Mouse (Mus musculus): Measurements from ENCODE around the gene Ank3. TPM values are rescaled to one million over a fixed set of nuclear protein-coding genes. Genes with fewer than 3 reads are reported as not detected.

The Ank3 gene
- polyA plus RNA-seq, 1 experiment from 2014 or later = 34.9 TPM

DNA sequence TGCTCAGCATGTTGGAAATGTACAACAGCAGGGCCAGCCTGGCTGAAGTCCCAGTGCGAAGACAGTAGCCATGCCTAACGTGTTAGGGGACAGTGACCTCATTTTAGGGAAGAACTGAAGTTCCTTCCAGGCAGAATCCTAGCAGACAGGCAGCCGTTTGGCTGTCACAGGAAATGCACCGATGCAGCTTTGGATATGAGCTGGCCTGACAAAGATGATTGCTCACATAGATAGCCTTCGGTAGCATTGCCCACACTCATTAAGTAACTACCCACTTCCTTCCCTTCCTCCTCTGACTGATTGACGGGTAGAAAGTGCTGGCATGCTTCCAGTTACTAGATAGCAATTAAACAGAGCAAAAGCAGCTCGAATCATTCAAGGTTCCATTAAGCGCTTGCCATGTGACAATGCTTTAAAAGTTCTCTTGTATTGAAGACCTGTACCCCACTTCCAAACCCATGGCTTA is 397.9 kb downstream of the Ank3 start:
- 86% methylated on average over 8 of the region's 8 CpGs for WGBS

DNA sequence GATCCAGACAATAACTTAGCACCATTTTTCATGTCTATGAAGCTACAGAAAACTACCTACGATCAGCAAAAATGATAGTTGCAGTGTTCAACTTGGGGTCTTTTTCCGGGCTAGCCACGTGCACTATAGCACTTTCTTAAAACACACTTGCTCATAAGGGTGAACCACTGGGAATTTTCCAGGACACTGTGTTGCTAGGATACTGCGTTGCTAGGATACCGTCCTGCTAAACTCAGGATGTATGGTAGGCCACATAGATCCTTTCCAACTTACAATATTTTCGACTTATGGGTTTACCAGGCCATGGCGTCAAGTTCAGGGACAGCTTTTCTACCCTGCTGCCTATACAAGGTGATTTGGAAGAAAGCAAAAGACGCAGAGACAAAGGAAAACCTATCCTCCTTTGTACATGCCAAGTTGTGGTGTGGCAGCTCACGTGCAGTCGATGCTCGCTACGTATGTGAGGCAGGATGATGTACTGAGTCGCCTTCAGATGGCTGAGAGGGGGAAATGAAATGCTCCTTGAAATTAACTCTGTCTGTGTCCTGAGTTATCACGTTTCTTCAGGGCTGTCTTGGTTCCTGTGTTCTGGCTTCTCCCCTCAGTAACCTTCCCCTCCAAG is 404.7 kb downstream of the Ank3 start:
- 89% methylated on average over 14 of the region's 14 CpGs for WGBS
- peak; percentile 32 for DNase-seq (ENCODE audit: low spot score)

More for the DNA sequence above, 397.9 kb downstream of the Ank3 start:
- Histone ChIP-seq H3K27ac (replicated peaks) (no peak overlapping the region), H3K9me3 (replicated peaks) (no peaks in the 10 kb centered on the region), H3K4me3 (no peak overlapping the region), H3K27me3 (ENCODE audit: low read depth, poor library complexity, severe bottlenecking) (no peaks in the 10 kb centered on the region), H3K36me3 (no peaks in the 10 kb centered on the region), H3K4me1 (no peaks in the 10 kb centered on the region)
- no peak for DNase-seq (ENCODE audit: low spot score)

DNA sequence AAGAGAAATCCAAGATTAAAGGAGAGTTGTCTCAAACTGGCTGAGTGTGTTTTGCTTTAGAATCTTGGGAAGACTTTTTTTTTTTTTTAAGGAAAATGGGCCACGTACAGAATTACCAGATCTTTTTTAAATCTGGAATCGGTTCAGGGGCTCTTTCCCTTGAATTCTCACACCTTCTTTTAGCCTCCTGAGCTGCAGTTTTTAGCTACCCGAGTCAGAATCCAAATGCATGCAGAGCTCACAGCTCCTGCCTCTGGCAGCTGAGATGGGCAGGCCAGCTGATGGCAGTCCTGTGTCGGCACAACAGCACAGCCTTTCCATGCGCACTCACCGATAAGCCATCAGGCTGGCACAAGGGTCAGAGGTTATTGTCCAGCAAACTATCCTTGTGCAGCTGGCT is 406.0 kb downstream of the Ank3 start:
- WGBS = 66% methylated on average over 6 of the region's 6 CpGs
- Histone ChIP-seq H3K27me3 (ENCODE audit: low read depth, poor library complexity, severe bottlenecking) (no peaks in the 10 kb centered on the region), H3K4me3 (no peak overlapping the region), H3K4me1 (peaks cover 15% of the 10 kb centered on the region), H3K36me3 (no peaks in the 10 kb centered on the region), H3K9me3 (replicated peaks) (no peaks in the 10 kb centered on the region), H3K27ac (replicated peaks) (no peak overlapping the region)
- no peak for DNase-seq (ENCODE audit: low spot score)

More for the DNA sequence above, 404.7 kb downstream of the Ank3 start:
- Histone ChIP-seq H3K4me3 (no peak overlapping the region), H3K36me3 (no peaks in the 10 kb centered on the region), H3K4me1 (peaks cover 15% of the 10 kb centered on the region), H3K27me3 (ENCODE audit: low read depth, poor library complexity, severe bottlenecking) (no peaks in the 10 kb centered on the region), H3K27ac (replicated peaks) (no peak overlapping the region), H3K9me3 (replicated peaks) (no peaks in the 10 kb centered on the region)

DNA sequence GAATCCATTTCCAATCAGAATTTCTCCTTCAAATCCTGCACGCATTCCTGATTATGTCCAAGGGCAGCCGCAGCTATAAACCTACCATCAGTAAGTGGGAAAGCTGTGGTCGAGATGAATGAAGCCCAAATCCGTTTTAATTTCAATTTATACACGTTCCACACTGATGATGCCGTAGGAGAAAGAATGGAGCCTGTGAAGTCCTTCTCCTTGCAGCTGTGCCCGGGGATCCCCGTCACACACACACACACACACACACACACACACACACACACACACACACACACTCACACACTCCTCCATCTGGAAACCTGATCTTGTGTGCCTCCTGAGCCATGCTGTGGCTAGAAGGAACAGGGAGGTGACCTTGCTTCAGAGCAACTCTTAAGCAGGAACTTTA is 412.2 kb downstream of the Ank3 start:
- DNase-seq (ENCODE audit: low spot score) = no peak
- WGBS = 90% methylated on average over 8 of the region's 8 CpGs

DNA sequence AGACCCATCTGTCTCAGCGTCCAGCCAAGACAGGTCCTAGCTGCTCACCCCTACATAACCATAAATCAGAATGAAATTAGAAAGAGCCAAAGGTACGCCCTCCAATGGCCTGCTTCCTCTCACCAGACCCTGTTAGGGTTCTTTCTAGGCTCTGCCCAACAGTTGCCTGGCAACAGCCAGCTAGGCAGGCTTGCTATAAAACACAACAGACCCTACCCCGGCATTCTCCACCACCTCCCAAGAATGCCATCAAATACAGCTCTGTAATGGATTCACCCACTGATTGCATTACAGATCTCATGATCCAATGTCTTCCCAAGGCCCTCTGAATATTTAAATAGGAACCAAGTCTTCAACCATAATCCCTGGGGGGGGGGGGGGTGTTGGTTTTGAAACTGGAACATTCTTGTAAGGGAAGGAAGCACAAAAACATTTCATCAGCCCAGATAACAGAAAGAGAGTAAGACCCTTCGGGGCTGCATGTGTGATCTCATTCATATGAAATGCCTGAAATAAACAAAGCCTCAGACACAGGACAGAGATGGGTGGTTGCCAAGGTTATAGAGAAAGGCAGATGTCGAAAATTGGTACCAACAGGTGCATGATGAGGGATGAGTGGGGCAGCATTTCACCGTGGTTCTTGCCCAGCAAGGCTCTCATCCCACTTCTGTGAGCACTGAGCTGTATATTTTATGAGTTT is 415.4 kb downstream of the Ank3 start:
- no peaks in the 10 kb centered on the region for H3K36me3 ChIP-seq
- DNase-seq (ENCODE audit: low spot score) = no peak
- H3K4me1 ChIP-seq = peaks cover 10% of the 10 kb centered on the region; the same call in 1 of the 2 replicates
- WGBS = 86% methylated on average over 6 of the region's 6 CpGs
- no peak overlapping the region for H3K27ac ChIP-seq (replicated peaks)
- no peaks in the 10 kb centered on the region for H3K27me3 ChIP-seq (ENCODE audit: low read depth, poor library complexity, severe bottlenecking)
- no peak overlapping the region for H3K4me3 ChIP-seq
- H3K9me3 ChIP-seq (replicated peaks) = no peaks in the 10 kb centered on the region

More for the DNA sequence above, 412.2 kb downstream of the Ank3 start:
- Histone ChIP-seq H3K4me3 (no peak overlapping the region), H3K9me3 (replicated peaks) (no peaks in the 10 kb centered on the region), H3K27ac (replicated peaks) (no peak overlapping the region), H3K4me1 (peaks cover 8% of the 10 kb centered on the region; the same call in 1 of the 2 replicates), H3K36me3 (no peaks in the 10 kb centered on the region), H3K27me3 (ENCODE audit: low read depth, poor library complexity, severe bottlenecking) (no peaks in the 10 kb centered on the region)

DNA sequence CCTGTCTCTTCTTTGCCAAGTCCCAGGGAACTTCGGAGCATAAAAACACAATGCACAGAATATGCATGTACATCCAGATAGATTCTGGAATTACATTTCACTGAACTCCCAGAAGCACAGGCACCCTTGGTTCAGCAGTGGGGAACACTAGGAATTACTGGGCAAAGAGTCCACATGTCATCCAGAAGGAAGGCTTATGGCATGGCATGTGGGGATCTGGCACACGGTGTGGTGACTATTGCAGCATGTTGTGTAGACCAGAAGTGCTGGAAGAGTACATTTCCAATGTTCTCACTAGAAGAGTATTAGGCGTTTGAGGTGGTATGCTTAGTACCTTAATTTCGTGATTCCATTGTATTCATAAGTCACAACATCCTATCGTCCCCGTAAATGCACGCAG is 422.7 kb downstream of the Ank3 start:
- Histone ChIP-seq H3K36me3 (peaks cover 14% of the 10 kb centered on the region; the same call in 1 of the 2 replicates), H3K4me1 (peaks cover 13% of the 10 kb centered on the region), H3K4me3 (no peak overlapping the region), H3K27me3 (ENCODE audit: low read depth, poor library complexity, severe bottlenecking) (no peaks in the 10 kb centered on the region), H3K27ac (replicated peaks) (no peak overlapping the region), H3K9me3 (replicated peaks) (no peaks in the 10 kb centered on the region)
- DNase-seq (ENCODE audit: low spot score) = no peak
- 93% methylated on average over 7 of the region's 7 CpGs for WGBS

DNA sequence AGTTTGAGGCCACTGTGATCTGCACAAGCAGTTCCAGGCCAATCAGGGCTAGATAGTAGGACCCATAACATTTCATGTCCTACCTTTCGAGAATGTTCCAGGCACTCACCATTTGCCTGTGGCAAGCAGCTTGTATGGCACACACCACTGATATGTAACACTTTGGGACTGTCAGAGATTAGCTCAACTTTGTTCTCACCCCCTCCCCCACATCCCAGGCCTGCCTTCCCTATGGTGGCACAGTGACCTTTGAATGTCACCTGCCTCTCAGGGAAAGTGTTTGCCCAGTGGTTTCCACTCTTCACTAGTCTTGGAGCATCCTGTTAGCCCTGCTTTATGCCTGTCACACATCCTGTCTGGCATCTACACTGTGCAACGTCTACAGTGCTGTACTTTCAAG is 430.2 kb downstream of the Ank3 start:
- DNase-seq (ENCODE audit: low spot score) = no peak
- H3K9me3 ChIP-seq (replicated peaks) = no peaks in the 10 kb centered on the region
- WGBS = 91% methylated on average over 2 of the region's 2 CpGs
- H3K27ac ChIP-seq (replicated peaks) = no peak overlapping the region
- no peak overlapping the region for H3K4me3 ChIP-seq
- H3K27me3 ChIP-seq (ENCODE audit: low read depth, poor library complexity, severe bottlenecking) = no peaks in the 10 kb centered on the region
- H3K4me1 ChIP-seq = no peaks in the 10 kb centered on the region
- H3K36me3 ChIP-seq = peaks cover 4% of the 10 kb centered on the region; the same call in 1 of the 2 replicates

DNA sequence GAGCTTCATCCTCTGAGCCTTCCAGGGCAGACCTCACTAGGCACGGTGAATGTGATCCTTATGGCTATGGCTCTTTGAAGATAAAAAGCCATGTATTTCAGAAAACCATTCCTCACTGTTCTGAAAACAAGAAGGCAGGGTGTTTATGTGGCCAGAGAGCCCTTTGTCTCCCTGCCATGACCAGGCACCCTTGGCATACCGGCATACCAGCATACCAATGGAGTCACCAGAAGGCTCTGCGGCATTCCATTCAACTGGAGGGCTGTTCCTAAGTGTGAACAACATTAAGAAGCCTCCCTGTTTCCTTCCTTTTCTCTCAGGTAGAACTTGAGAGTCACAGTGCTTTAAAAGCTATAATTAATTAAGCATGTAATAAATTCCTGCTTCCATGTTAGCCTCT is 430.7 kb downstream of the Ank3 start:
- WGBS = 93% methylated on average over 3 of the region's 3 CpGs
- Histone ChIP-seq H3K27ac (replicated peaks) (no peak overlapping the region), H3K27me3 (ENCODE audit: low read depth, poor library complexity, severe bottlenecking) (no peaks in the 10 kb centered on the region)

DNA sequence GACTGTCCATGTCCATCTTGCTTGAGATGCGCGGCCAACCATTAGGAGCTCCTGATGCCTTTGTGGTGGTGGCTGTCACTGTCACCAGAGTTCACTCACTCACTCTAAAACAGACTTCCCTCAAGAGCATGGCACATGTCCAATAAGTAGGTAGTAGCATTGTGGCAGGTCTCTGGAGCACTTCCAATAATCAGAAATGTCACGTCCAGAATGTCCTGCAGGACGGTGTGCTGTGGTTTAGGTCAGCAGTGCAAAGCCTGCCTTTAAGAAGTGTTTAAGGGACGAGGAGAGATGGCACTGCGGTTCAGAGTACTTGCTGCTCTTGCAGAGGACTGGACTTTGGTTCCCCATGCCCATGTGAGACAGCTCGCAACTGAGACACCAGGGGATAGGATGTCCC is 433.0 kb downstream of the Ank3 start:
- no peak for DNase-seq (ENCODE audit: low spot score)
- no peaks in the 10 kb centered on the region for H3K9me3 ChIP-seq (replicated peaks)
- H3K4me1 ChIP-seq = no peaks in the 10 kb centered on the region
- 91% methylated on average over 7 of the region's 7 CpGs for WGBS
- no peaks in the 10 kb centered on the region for H3K36me3 ChIP-seq
- no peak overlapping the region for H3K27ac ChIP-seq (replicated peaks)
- H3K27me3 ChIP-seq (ENCODE audit: low read depth, poor library complexity, severe bottlenecking) = no peaks in the 10 kb centered on the region
- H3K4me3 ChIP-seq = no peak overlapping the region

More for the DNA sequence above, 430.7 kb downstream of the Ank3 start:
- no peak overlapping the region for H3K4me3 ChIP-seq
- no peaks in the 10 kb centered on the region for H3K4me1 ChIP-seq
- DNase-seq (ENCODE audit: low spot score) = no peak
- no peaks in the 10 kb centered on the region for H3K36me3 ChIP-seq
- no peaks in the 10 kb centered on the region for H3K9me3 ChIP-seq (replicated peaks)

DNA sequence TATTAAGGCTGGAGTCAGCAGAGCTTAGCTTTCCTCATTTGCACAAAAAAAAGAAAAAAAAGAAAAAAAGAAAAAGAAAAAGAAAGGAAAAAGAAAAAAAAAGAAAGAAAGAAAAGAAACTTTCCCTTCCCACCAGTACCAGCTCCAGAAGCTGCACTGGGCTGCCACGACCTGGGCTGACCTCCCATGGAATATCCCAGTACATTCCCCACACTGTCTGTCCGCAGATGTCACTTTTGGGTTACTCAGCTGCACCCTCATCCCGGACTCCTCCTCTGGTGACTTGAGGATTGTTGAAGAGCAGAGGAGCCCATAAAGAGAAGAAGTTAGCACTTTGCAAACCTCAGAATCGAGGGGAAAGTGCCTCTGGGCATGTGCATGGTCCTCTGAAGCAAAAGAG is 433.7 kb downstream of the Ank3 start:
- no peak overlapping the region for H3K4me3 ChIP-seq
- H3K27me3 ChIP-seq (ENCODE audit: low read depth, poor library complexity, severe bottlenecking) = no peaks in the 10 kb centered on the region
- 84% methylated on average over 4 of the region's 4 CpGs for WGBS
- DNase-seq (ENCODE audit: low spot score) = no peak
- no peaks in the 10 kb centered on the region for H3K36me3 ChIP-seq
- H3K9me3 ChIP-seq (replicated peaks) = no peaks in the 10 kb centered on the region
- no peak overlapping the region for H3K27ac ChIP-seq (replicated peaks)
- H3K4me1 ChIP-seq = no peaks in the 10 kb centered on the region

DNA sequence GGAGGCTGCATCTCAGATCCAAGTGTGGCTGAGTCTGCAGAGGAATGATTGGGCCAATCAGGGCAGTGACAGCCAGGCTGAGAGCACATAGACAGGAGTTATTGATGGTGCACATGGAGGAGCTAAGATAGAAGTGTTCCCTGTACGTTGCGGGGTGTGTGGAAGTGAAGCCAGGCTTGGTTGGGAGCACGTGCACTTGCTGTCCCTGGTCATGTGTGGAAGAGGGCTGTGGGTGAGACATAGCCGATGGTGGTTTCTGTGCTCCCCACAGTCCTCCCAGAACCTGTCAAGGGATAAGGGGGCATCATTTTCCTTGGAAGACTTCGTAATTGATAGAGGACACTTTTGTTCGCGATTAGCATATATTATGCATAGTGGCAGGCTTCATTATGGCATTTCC is 434.2 kb downstream of the Ank3 start:
- Histone ChIP-seq H3K9me3 (replicated peaks) (no peaks in the 10 kb centered on the region), H3K27ac (replicated peaks) (no peak overlapping the region), H3K27me3 (ENCODE audit: low read depth, poor library complexity, severe bottlenecking) (no peaks in the 10 kb centered on the region), H3K4me1 (no peaks in the 10 kb centered on the region), H3K4me3 (no peak overlapping the region), H3K36me3 (no peaks in the 10 kb centered on the region)
- DNase-seq (ENCODE audit: low spot score) = no peak
- 90% methylated on average over 7 of the region's 7 CpGs for WGBS

DNA sequence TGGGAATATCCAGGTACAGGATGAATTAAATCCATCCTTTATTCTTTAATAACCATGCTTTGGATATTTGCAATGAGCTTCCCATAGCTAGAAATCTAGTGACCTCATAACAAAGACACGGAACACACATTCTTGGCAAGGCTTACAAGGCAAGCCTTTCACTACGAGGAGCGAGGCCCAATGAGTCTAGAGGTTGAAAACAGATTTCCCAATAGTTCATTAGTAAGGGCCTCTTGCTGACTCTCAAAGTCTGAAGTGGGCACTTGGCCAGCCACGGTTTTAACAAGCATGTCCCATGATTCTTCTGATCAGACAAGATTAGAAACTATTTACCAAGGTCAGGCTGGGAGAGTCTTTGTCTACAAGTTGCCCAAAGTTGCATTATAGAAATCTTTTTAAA is 436.1 kb downstream of the Ank3 start:
- no peak overlapping the region for H3K4me3 ChIP-seq
- WGBS = 84% methylated on average over 4 of the region's 4 CpGs
- H3K4me1 ChIP-seq = no peaks in the 10 kb centered on the region
- H3K9me3 ChIP-seq (replicated peaks) = no peaks in the 10 kb centered on the region
- no peak overlapping the region for H3K27ac ChIP-seq (replicated peaks)
- H3K36me3 ChIP-seq = no peaks in the 10 kb centered on the region
- no peak for DNase-seq (ENCODE audit: low spot score)
- H3K27me3 ChIP-seq (ENCODE audit: low read depth, poor library complexity, severe bottlenecking) = no peaks in the 10 kb centered on the region

DNA sequence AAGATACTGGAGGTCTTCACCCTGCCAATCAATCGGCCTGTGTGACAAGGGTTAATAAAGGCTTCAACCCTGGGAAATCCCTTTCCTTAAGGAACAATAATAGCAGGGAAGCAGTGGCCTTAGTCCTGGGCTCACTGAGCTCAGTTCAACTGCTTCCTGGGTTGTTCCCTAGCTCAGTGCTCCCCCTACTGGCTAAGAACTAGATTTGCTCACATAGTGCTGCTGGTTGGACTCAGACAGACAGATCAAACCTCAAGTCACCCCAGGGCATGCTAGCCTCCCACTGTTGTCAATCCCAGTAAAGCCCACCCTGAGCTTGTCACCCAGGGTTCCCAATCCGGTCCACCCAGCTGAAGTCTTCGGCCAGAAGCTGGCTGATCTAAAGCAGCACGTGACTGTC is 447.2 kb downstream of the Ank3 start:
- 33% methylated on average over 4 of the region's 4 CpGs for WGBS

More for the DNA sequence above, 447.2 kb downstream of the Ank3 start:
- no peaks in the 10 kb centered on the region for H3K9me3 ChIP-seq (replicated peaks)
- H3K36me3 ChIP-seq = no peaks in the 10 kb centered on the region
- H3K4me3 ChIP-seq = no peak overlapping the region
- H3K27me3 ChIP-seq (ENCODE audit: low read depth, poor library complexity, severe bottlenecking) = no peaks in the 10 kb centered on the region
- H3K4me1 ChIP-seq = no peaks in the 10 kb centered on the region
- peak; percentile 59 for DNase-seq (ENCODE audit: low spot score)
- H3K27ac ChIP-seq (replicated peaks) = no peak overlapping the region

Data from midbrain, embryonic 10.5 days (tissue).